Mouse (Mus musculus) lung, postnatal 10 days (tissue): ENCODE data around the gene Crygc.
A peak's percentile ranks its signal among the peaks of the same experiment; 100 is the strongest.
"Not testable (repeated sequence)": the region's sequence is repeated elsewhere in the genome, so short reads cannot be mapped to it uniquely, and the experiment has no call there.

Experiments
- DNase-seq: peaks from one replicate; pipeline ENCODE4 v3.0.0; 2021

Gene Crygc

GRCm38 (mm10) chr1:65051696-65052095 is 21.8 kb downstream of the Crygc start:
- no peak for DNase-seq

DNA sequence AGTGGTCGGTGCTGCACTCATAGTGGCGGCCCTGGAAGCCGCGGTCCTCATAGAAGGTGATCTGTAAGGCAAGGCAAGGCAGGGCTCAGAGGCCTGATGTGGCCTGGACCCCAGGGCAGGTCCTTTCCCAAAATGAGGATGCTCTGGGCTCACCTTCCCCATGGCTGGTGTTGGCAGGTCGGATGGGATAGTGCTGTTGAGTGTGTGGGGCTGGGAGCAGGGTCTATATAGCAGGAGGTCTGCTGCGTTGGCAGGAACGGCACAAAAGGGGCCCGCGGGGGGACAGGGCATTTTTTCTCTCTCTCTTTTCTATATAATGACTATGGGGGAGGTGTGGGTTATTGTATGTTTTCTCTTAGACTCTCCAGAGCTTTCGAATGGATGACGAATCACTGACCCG is 22.5 kb downstream of the Crygc start, which contains the start of gene Cryge:
Gene Cryge (minus strand): TSS at position 198 of the 400 bp plus-strand sequence.
- DNase-seq, result not testable (repeated sequence)

GRCm38 (mm10) chr1:65048781-65049180 is 24.7 kb downstream of the Crygc start:
- DNase-seq, result peak; percentile 40

DNA sequence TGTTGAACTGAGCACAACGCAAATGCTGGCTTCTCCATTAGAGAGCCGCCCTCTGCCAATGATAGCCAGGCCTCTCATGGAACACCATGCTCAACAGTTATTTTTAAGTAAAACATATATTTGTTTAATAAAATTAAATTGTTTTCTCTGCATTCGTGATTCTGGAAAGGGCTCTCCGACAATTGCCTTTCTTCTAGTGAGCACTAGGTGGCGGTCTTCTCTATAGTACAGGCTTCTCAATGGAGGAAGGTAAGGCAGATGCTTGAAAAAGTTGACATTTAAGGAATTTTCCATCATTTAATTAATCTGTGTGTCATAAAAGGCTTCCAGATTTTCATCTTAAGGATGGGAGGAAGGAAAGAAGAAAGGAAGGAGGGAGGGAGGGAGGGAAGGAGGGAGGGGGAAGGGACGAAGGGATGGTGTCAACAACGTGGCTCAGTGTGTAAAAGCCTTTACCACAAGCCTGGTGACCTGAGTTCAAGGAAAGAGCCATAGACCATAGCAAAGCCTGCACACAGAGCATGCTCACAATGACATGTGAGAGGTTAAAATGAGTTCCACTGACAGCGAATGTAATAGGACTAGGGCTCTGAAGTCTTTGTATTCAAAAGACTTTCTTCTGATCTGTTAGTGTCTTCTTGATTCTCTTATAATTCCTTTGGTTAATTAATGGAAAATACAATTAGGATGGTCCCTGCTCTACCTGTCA is 26.9 kb downstream of the Crygc start:
- DNase-seq, result peak; percentile 39

GRCm38 (mm10) chr1:65043433-65043832 is 30.1 kb downstream of the Crygc start:
- no peak for DNase-seq

GRCm38 (mm10) chr1:65041837-65042236 is 31.7 kb downstream of the Crygc start:
- DNase-seq, result no peak

DNA sequence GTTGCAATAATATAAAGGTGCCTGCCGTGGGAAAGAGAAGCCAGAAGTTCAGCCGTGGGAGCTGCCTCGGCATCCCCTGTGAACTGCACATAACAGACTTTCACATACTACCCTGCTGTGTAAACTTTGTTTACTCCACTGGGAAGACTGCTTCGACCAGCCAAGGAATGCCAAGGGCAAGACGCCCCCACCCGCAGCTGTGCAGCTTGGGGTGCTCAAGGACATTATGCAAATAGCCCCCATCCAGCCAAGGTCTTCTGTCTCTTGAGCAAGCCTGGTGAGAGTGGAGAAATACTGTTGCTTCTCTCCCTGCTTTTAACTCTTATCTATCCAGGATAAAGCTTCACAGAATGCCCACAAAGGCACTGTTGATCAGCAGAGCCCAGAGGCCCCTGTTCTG is 32.7 kb downstream of the Crygc start:
- DNase-seq, result peak; percentile 21

GRCm38 (mm10) chr1:65039679-65040078 is 33.8 kb downstream of the Crygc start:
- no peak for DNase-seq

GRCm38 (mm10) chr1:65037542-65037941 is 35.9 kb downstream of the Crygc start:
- no peak for DNase-seq

GRCm38 (mm10) chr1:65035513-65035912 is 38.0 kb downstream of the Crygc start:
- DNase-seq, result no peak

- peak; percentile 16 for DNase-seq
Measured at GRCm38 (mm10) chr1:65032641-65033040, 40.8 kb downstream of the Crygc start, which contains the start of gene Akr1cl. Gene Akr1cl, minus strand, starts transcription at chr1:65032759.

GRCm38 (mm10) chr1:65028206-65028605 is 45.3 kb downstream of the Crygc start:
- no peak for DNase-seq
